Mouse (Mus musculus): ENCODE data around the gene Dnmt3a. TPM values are rescaled to one million over a fixed set of nuclear protein-coding genes. Genes with fewer than 3 reads are reported as not detected.

Gene Dnmt3a
- total and polyA plus RNA-seq, 3 experiments = 15.9 to 34.4 TPM; not detected in 1

DNA sequence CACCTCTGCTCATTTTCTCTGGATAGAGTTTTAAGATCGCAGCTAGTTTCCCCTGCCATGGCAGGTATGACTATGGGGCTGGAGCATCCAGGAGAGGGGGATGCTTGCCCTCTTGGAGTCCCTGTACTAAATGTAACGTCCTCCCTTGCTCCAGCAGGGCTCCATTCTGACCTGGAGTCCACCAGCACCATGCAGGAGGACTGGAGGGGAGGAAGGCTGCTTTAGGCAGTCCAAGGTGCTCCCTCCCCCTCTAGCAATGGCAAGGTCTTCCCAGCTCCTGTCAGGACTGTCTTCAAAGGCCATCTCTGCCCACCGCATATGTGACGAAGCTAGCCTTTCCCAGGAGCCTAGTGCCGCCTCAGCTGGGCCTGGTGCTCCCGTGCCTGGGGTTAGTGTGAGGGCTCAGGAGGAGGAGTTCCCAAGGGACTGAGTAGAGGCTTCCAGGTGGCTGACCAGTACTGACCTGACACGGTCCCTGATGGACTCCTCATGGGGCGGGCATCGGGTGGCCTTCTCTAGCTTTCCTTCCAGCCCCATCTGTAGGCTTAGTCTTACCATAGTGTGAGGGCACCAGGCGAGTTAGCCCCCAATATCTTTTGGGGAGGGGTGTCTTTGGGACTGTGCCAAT is 104.8 kb downstream of the Dnmt3a start:
- H3K79me2 ChIP-seq (ENCODE audit: control insufficient read depth, insufficient read depth, low read length, poor library complexity) = no peaks in the 10 kb centered on the region

DNA sequence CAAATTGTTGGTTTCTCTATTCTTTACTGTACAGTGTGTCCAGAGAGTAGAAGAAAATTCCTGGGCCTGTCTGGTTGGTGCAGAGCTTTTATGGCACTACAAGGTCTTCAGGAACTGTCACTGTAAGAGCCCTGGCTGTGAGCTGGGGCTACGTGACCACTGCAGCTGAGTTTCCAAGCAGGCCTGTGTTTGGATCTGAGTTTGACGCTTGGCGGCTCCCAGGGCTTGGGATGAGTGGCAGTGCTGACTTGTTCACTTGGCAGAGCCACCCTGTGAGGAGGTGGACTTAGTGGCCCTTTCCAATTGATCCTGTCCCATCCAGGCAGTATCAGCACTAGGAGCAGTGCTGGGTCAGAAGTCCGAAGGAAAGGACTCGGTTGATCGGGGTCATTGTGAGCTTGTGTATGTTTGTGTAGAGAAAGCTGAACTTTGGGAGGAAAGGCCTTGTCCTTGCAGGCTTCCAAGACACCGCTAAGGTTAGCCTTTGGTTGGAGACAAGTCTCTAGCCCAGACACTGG is 106.1 kb downstream of the Dnmt3a start:
- no peak for DNase-seq (ENCODE audit: low read depth, low spot score)
- H3K79me2 ChIP-seq (ENCODE audit: control insufficient read depth, insufficient read depth, low read length, poor library complexity) = no peaks in the 10 kb centered on the region
- H3K9ac ChIP-seq (ENCODE audit: control insufficient read depth, low read depth, low read length, poor library complexity, severe bottlenecking) = no peak overlapping the region
- no peaks in the 10 kb centered on the region for H3K36me3 ChIP-seq (ENCODE audit: control insufficient read depth in 1 of 2, insufficient read depth in 2 of 2, low read length in 2 of 2)
- TF ChIP-seq CHD1 (IDR thresholded peaks at IDR 0.05; ENCODE audit: low read depth, low read length) = no peak
- no peak for TF ChIP-seq RAD21 (IDR thresholded peaks at IDR 0.05; ENCODE audit: low read depth, low read length)
- no peak for TF ChIP-seq MAX (IDR thresholded peaks at IDR 0.05; ENCODE audit: low read length)
- no peak for TF ChIP-seq GATA1 (IDR thresholded peaks at IDR 0.05; ENCODE audit: low read depth, low read length)
- TF ChIP-seq EP300 (IDR thresholded peaks at IDR 0.05; ENCODE audit: low read depth in 1 of 2, low read length in 2 of 2) = no peak
- TF ChIP-seq HCFC1 (IDR thresholded peaks at IDR 0.05; ENCODE audit: low read depth, low read length) = no peak
- no peak overlapping the region for H3K4me3 ChIP-seq (ENCODE audit: control insufficient read depth in 1 of 2, insufficient read depth in 1 of 2, low read depth in 2 of 2, low read length in 2 of 2)
- no peaks in the 10 kb centered on the region for H3K9me3 ChIP-seq (replicated peaks; ENCODE audit: insufficient read depth, low read length)
- no peaks in the 10 kb centered on the region for H3K4me1 ChIP-seq (ENCODE audit: control insufficient read depth in 1 of 2, insufficient read depth in 2 of 2, low read length in 2 of 2)
- no peak overlapping the region for H3K27ac ChIP-seq (ENCODE audit: control insufficient read depth, low read depth, low read length)
- no peaks in the 10 kb centered on the region for H3K27me3 ChIP-seq (ENCODE audit: control insufficient read depth in 1 of 2, insufficient read depth in 2 of 2, low read length in 2 of 2)

More for the DNA sequence above, 104.8 kb downstream of the Dnmt3a start:
- Histone ChIP-seq H3K4me3 (ENCODE audit: control insufficient read depth in 1 of 2, insufficient read depth in 1 of 2, low read depth in 2 of 2, low read length in 2 of 2) (no peak overlapping the region), H3K9ac (ENCODE audit: control insufficient read depth, low read depth, low read length, poor library complexity, severe bottlenecking) (no peak overlapping the region), H3K4me1 (ENCODE audit: control insufficient read depth in 1 of 2, insufficient read depth in 2 of 2, low read length in 2 of 2) (no peaks in the 10 kb centered on the region), H3K9me3 (replicated peaks; ENCODE audit: insufficient read depth, low read length) (no peaks in the 10 kb centered on the region), H3K36me3 (ENCODE audit: control insufficient read depth in 1 of 2, insufficient read depth in 2 of 2, low read length in 2 of 2) (no peaks in the 10 kb centered on the region), H3K27me3 (ENCODE audit: control insufficient read depth in 1 of 2, insufficient read depth in 2 of 2, low read length in 2 of 2) (no peaks in the 10 kb centered on the region), H3K27ac (ENCODE audit: control insufficient read depth, low read depth, low read length) (no peak overlapping the region)
- DNase-seq (ENCODE audit: low read depth, low spot score) = no peak
- TF ChIP-seq USF1 (IDR thresholded peaks at IDR 0.05; ENCODE audit: low read depth, low read length) = no peak
- no peak for TF ChIP-seq ZNF384 (IDR thresholded peaks at IDR 0.05; ENCODE audit: low read depth, low read length)
- TF ChIP-seq SIN3A (IDR thresholded peaks at IDR 0.05; ENCODE audit: low read length) = no peak
- TF ChIP-seq MAX (IDR thresholded peaks at IDR 0.05; ENCODE audit: low read length) = no peak
- TF ChIP-seq MYB (IDR thresholded peaks at IDR 0.05; ENCODE audit: low read depth, low read length) = no peak

DNA sequence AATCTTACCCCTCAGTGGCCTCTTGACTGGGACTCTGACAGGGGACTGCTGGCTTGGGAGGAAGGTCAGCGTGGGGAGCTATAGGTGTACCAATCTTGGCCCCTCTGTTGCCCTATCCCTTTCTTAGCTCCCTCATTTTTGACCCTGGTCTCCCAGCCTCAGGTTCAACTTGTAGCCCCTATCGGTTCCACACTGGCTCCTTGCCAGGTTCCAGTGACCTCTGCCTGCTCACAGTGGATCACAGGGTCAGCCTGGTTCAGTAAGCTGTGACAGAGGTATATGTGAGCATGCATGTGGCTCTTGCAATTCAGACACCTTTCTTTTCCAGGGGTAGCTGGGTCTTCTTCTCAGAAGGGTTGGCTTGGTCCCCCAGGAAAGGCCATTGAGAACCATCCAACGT is 110.0 kb downstream of the Dnmt3a start:
- H3K79me2 ChIP-seq (ENCODE audit: control insufficient read depth, insufficient read depth, low read length, poor library complexity) = no peaks in the 10 kb centered on the region
- H3K9me3 ChIP-seq (replicated peaks; ENCODE audit: insufficient read depth, low read length) = no peaks in the 10 kb centered on the region
- no peaks in the 10 kb centered on the region for H3K36me3 ChIP-seq (ENCODE audit: control insufficient read depth in 1 of 2, insufficient read depth in 2 of 2, low read length in 2 of 2)
- no peaks in the 10 kb centered on the region for H3K4me1 ChIP-seq (ENCODE audit: control insufficient read depth in 1 of 2, insufficient read depth in 2 of 2, low read length in 2 of 2)
- H3K27ac ChIP-seq (ENCODE audit: control insufficient read depth, low read depth, low read length) = no peak overlapping the region
- H3K9ac ChIP-seq (ENCODE audit: control insufficient read depth, low read depth, low read length, poor library complexity, severe bottlenecking) = no peak overlapping the region
- no peaks in the 10 kb centered on the region for H3K27me3 ChIP-seq (ENCODE audit: control insufficient read depth in 1 of 2, insufficient read depth in 2 of 2, low read length in 2 of 2)
- no peak overlapping the region for H3K4me3 ChIP-seq (ENCODE audit: control insufficient read depth in 1 of 2, insufficient read depth in 1 of 2, low read depth in 2 of 2, low read length in 2 of 2)
- DNase-seq (ENCODE audit: low read depth, low spot score) = no peak
- TF ChIP-seq TBP (IDR thresholded peaks at IDR 0.05; ENCODE audit: low read depth, low read length) (no peak), MAZ (IDR thresholded peaks at IDR 0.05; ENCODE audit: low read depth, low read length) (no peak), GABPA (IDR thresholded peaks at IDR 0.05; ENCODE audit: low read depth, low read length) (no peak), SIN3A (IDR thresholded peaks at IDR 0.05; ENCODE audit: low read length) (no peak), MAFK (IDR thresholded peaks at IDR 0.05; ENCODE audit: borderline replicate concordance, low read depth, low read length) (no peak), RAD21 (IDR thresholded peaks at IDR 0.05; ENCODE audit: low read depth, low read length) (no peak), ZMIZ1 (IDR thresholded peaks at IDR 0.05; ENCODE audit: low read depth, low read length) (no peak), HCFC1 (IDR thresholded peaks at IDR 0.05; ENCODE audit: low read depth, low read length) (no peak), NRF1 (IDR thresholded peaks at IDR 0.05; ENCODE audit: insufficient read depth, low read depth, low read length, poor library complexity, severe bottlenecking) (no peak), CHD2 (IDR thresholded peaks at IDR 0.05; ENCODE audit: low read length) (no peak), MAX (IDR thresholded peaks at IDR 0.05; ENCODE audit: low read length) (no peak), ETS1 (IDR thresholded peaks at IDR 0.05; ENCODE audit: low read depth, low read length) (no peak), CHD1 (IDR thresholded peaks at IDR 0.05; ENCODE audit: low read depth, low read length) (no peak), USF1 (IDR thresholded peaks at IDR 0.05; ENCODE audit: low read depth, low read length) (no peak), ZNF384 (IDR thresholded peaks at IDR 0.05; ENCODE audit: low read depth, low read length) (no peak), POLR2AphosphoS2 (IDR thresholded peaks at IDR 0.05; ENCODE audit: low read length) (no peak), E2F4 (IDR thresholded peaks at IDR 0.05; ENCODE audit: borderline replicate concordance, low read depth, low read length) (no peak)

Measured in MEL (cell line).